Mouse (Mus musculus) MEL (cell line): ENCODE results near the gene Mrrf. TPM values are rescaled to one million over a fixed set of nuclear protein-coding genes. Genes with fewer than 3 reads are reported as not detected.

Source experiments
- DNase-seq: peaks from one replicate; pipeline ENCODE4 v3.0.0; 2011; ENCODE audit warnings: low read depth, low spot score
- H3K27ac ChIP-seq: 2 replicates; pipeline ENCODE4 v1.5.1; 2012; ENCODE audit warnings: low read depth, mild to moderate bottlenecking, control low read depth, low read length, moderate library complexity; ENCODE audit not compliant: control insufficient read depth
- H3K27me3 ChIP-seq, 2 experiments: fragments of 150-350 bp in 1 of 2; sonication (generic) in 1 of 2; 2 replicates each; pipeline ENCODE4 v1.6.1; 2012; ENCODE audit warnings: low read length in 2 of 2, mild to moderate bottlenecking in 2 of 2, improper control_type of control experiment in 1 of 2, moderate library complexity in 1 of 2; ENCODE audit not compliant: insufficient read depth in 2 of 2, control insufficient read depth in 1 of 2
- H3K36me3 ChIP-seq, 2 experiments: 2 replicates each; pipeline ENCODE4 v1.6.1; 2012 to 2014; ENCODE audit warnings: low read length in 2 of 2, improper control_type of control experiment in 1 of 2, inconsistent platforms in 1 of 2, mild to moderate bottlenecking in 1 of 2; ENCODE audit not compliant: insufficient read depth in 2 of 2, control insufficient read depth in 1 of 2
- H3K4me1 ChIP-seq, 2 experiments: fragments of 150-350 bp in 1 of 2; sonication (generic) in 1 of 2; 2 replicates each; pipeline ENCODE4 v1.6.1; 2012; ENCODE audit warnings: low read length in 2 of 2, improper control_type of control experiment in 1 of 2, mild to moderate bottlenecking in 1 of 2; ENCODE audit not compliant: insufficient read depth in 2 of 2, control insufficient read depth in 1 of 2
- H3K4me3 ChIP-seq, 2 experiments: fragments of 150-350 bp in 1 of 2; sonication (generic) in 1 of 2; 2 replicates each; pipeline ENCODE4 v1.5.1; 2012; ENCODE audit warnings: low read depth in 2 of 2, low read length in 2 of 2, mild to moderate bottlenecking in 2 of 2, moderate library complexity in 2 of 2, control low read depth in 1 of 2, improper control_type of control experiment in 1 of 2; ENCODE audit not compliant: control insufficient read depth in 1 of 2, insufficient read depth in 1 of 2
- H3K79me2 ChIP-seq: 2 replicates; pipeline ENCODE4 v1.6.1; 2012; ENCODE audit warnings: mild to moderate bottlenecking, low read length, moderate library complexity; ENCODE audit not compliant: control insufficient read depth, poor library complexity, insufficient read depth
- H3K9ac ChIP-seq: 2 replicates; pipeline ENCODE4 v1.6.1; 2012; ENCODE audit warnings: low read depth, mild to moderate bottlenecking, control low read depth, low read length, moderate library complexity; ENCODE audit not compliant: control insufficient read depth, poor library complexity, severe bottlenecking
- H3K9me3 ChIP-seq: fragments of 150-350 bp; sonication (generic); replicated peaks from 2 replicates; pipeline ENCODE4 v1.6.1; 2012; ENCODE audit warnings: mild to moderate bottlenecking, low read length, improper control_type of control experiment, moderate library complexity; ENCODE audit not compliant: insufficient read depth
- BHLHE40 ChIP-seq: IDR thresholded peaks from 2 replicates; pipeline ENCODE4 v1.6.1; 2012; ENCODE audit warnings: low read depth, mild to moderate bottlenecking, inconsistent platforms, low read length, improper control_type of control experiment, borderline replicate concordance
- CTCF ChIP-seq, 3 experiments: IDR thresholded peaks in 2 of 3; conservative IDR thresholded peaks in 1 of 3; 2 replicates each; pipeline ENCODE4 v1.5.1; 2011 to 2012; ENCODE audit warnings: low read length in 3 of 3, low read depth in 2 of 3, mild to moderate bottlenecking in 2 of 3, improper control_type of control experiment in 1 of 3, inconsistent platforms in 1 of 3, mixed read lengths in 1 of 3, moderate library complexity in 1 of 3; ENCODE audit not compliant: control insufficient read depth in 1 of 3, insufficient read depth in 1 of 3, poor library complexity in 1 of 3, severe bottlenecking in 1 of 3
- ELF1 ChIP-seq: IDR thresholded peaks from 2 replicates; pipeline ENCODE4 v1.6.1; 2014; ENCODE audit warnings: low read depth, mild to moderate bottlenecking, inconsistent platforms, low read length, improper control_type of control experiment, moderate library complexity
- EP300 ChIP-seq, 2 experiments: IDR thresholded peaks; 2 replicates each; pipeline ENCODE4 v1.6.1; 2011; ENCODE audit warnings: improper control_type of control experiment in 2 of 2, low read length in 2 of 2, low read depth in 1 of 2, mild to moderate bottlenecking in 1 of 2
- GABPA ChIP-seq: IDR thresholded peaks from 2 replicates; pipeline ENCODE4 v1.6.1; 2012; ENCODE audit warnings: low read depth, mild to moderate bottlenecking, inconsistent platforms, low read length, improper control_type of control experiment, moderate library complexity
- JUND ChIP-seq: IDR thresholded peaks from 2 replicates; pipeline ENCODE4 v1.6.1; 2011; ENCODE audit warnings: low read depth, mild to moderate bottlenecking, improper control_type of control experiment, low read length
- MAX ChIP-seq: IDR thresholded peaks from 2 replicates; pipeline ENCODE4 v1.6.1; 2011; ENCODE audit warnings: low read length, improper control_type of control experiment
- MAZ ChIP-seq: IDR thresholded peaks from 2 replicates; pipeline ENCODE4 v1.6.1; 2012; ENCODE audit warnings: low read depth, mild to moderate bottlenecking, inconsistent platforms, low read length, improper control_type of control experiment
- MEF2A ChIP-seq: IDR thresholded peaks from 2 replicates; pipeline ENCODE4 v1.6.1; 2014; ENCODE audit warnings: low read depth, mild to moderate bottlenecking, inconsistent platforms, low read length, improper control_type of control experiment; ENCODE audit not compliant: poor library complexity, insufficient replicate concordance, severe bottlenecking; ENCODE audit errors: extremely low read depth
- MYB ChIP-seq: IDR thresholded peaks from 2 replicates; pipeline ENCODE4 v1.6.1; 2011; ENCODE audit warnings: mild to moderate bottlenecking, low read depth, low read length, improper control_type of control experiment
- MYC ChIP-seq: IDR thresholded peaks from 2 replicates; pipeline ENCODE4 v1.6.1; 2011; ENCODE audit warnings: low read depth, mild to moderate bottlenecking, low read length, improper control_type of control experiment, moderate library complexity
- NELFE ChIP-seq: IDR thresholded peaks from 2 replicates; pipeline ENCODE4 v1.6.1; 2011; ENCODE audit warnings: low read depth, low read length, improper control_type of control experiment
- NRF1 ChIP-seq: IDR thresholded peaks from 2 replicates; pipeline ENCODE4 v1.6.1; 2014; ENCODE audit warnings: low read depth, mild to moderate bottlenecking, inconsistent platforms, low read length, improper control_type of control experiment, moderate library complexity; ENCODE audit not compliant: poor library complexity, insufficient read depth, severe bottlenecking
- POLR2A ChIP-seq, 2 experiments: IDR thresholded peaks; 2 replicates each; pipeline ENCODE4 v1.6.1; 2011 to 2012; ENCODE audit warnings: low read length in 2 of 2, mild to moderate bottlenecking in 2 of 2, control low read depth in 1 of 2, improper control_type of control experiment in 1 of 2, low read depth in 1 of 2, moderate library complexity in 1 of 2; ENCODE audit not compliant: control insufficient read depth in 1 of 2, insufficient read depth in 1 of 2, poor library complexity in 1 of 2
- POLR2AphosphoS2 ChIP-seq: IDR thresholded peaks from 2 replicates; pipeline ENCODE4 v1.6.1; 2011; ENCODE audit warnings: low read length, improper control_type of control experiment
- RCOR1 ChIP-seq: IDR thresholded peaks from 2 replicates; pipeline ENCODE4 v1.6.1; 2012; ENCODE audit warnings: low read depth, mild to moderate bottlenecking, inconsistent platforms, low read length, improper control_type of control experiment
- TAL1 ChIP-seq: IDR thresholded peaks from 2 replicates; pipeline ENCODE4 v1.6.1; 2012; ENCODE audit warnings: mild to moderate bottlenecking, inconsistent platforms, low read length, moderate library complexity, mixed read lengths
- TBP ChIP-seq: IDR thresholded peaks from 2 replicates; pipeline ENCODE4 v1.8.0; 2011; ENCODE audit warnings: low read depth, low read length, improper control_type of control experiment
- UBTF ChIP-seq: IDR thresholded peaks from 2 replicates; pipeline ENCODE4 v1.6.1; 2012; ENCODE audit warnings: low read depth, mild to moderate bottlenecking, inconsistent platforms, low read length, improper control_type of control experiment, moderate library complexity, borderline replicate concordance; ENCODE audit not compliant: insufficient read depth
- USF2 ChIP-seq, 2 experiments: IDR thresholded peaks; 2 replicates each; pipeline ENCODE4 v1.6.1; 2011 to 2012; ENCODE audit warnings: improper control_type of control experiment in 2 of 2, low read length in 2 of 2, borderline replicate concordance in 1 of 2, inconsistent platforms in 1 of 2, low read depth in 1 of 2, mild to moderate bottlenecking in 1 of 2; ENCODE audit not compliant: insufficient read depth in 1 of 2
- ZC3H11A ChIP-seq: IDR thresholded peaks from 2 replicates; pipeline ENCODE4 v1.6.1; 2012; ENCODE audit warnings: low read depth, mild to moderate bottlenecking, inconsistent platforms, low read length, improper control_type of control experiment
- ZKSCAN1 ChIP-seq: IDR thresholded peaks from 2 replicates; pipeline ENCODE4 v1.6.1; 2012; ENCODE audit warnings: low read depth, mild to moderate bottlenecking, inconsistent platforms, low read length, improper control_type of control experiment, moderate library complexity
- ZMIZ1 ChIP-seq: IDR thresholded peaks from 2 replicates; pipeline ENCODE4 v1.6.1; 2012; ENCODE audit warnings: low read depth, mild to moderate bottlenecking, inconsistent platforms, low read length, improper control_type of control experiment, moderate library complexity
- polyA plus RNA-seq, 2 experiments: library from polyadenylated mRNA; stranded (reverse) in 1 of 2; unstranded in 1 of 2; fragments of >175 nt in 1 of 2; fragments of >200 nt in 1 of 2; gene quantifications; 2 replicates each; pipeline versions ENCODE4 v1.2.1 to v1.2.4; 2012; ENCODE audit warnings: low replicate concordance in 2 of 2, low read depth in 1 of 2; ENCODE audit not compliant: insufficient read length in 2 of 2, insufficient read depth in 1 of 2, missing spikeins in 1 of 2
- total RNA-seq: library from RNA; depleted of rRNA; stranded (reverse); fragments of 300-350 nt; gene quantifications from 2 replicates; pipeline ENCODE4 v1.2.3, GENCODE M21; 2012

The Mrrf gene
- total and polyA plus RNA-seq, 3 experiments, result 28.0 to 31.2 TPM; not detected in 1

DNA sequence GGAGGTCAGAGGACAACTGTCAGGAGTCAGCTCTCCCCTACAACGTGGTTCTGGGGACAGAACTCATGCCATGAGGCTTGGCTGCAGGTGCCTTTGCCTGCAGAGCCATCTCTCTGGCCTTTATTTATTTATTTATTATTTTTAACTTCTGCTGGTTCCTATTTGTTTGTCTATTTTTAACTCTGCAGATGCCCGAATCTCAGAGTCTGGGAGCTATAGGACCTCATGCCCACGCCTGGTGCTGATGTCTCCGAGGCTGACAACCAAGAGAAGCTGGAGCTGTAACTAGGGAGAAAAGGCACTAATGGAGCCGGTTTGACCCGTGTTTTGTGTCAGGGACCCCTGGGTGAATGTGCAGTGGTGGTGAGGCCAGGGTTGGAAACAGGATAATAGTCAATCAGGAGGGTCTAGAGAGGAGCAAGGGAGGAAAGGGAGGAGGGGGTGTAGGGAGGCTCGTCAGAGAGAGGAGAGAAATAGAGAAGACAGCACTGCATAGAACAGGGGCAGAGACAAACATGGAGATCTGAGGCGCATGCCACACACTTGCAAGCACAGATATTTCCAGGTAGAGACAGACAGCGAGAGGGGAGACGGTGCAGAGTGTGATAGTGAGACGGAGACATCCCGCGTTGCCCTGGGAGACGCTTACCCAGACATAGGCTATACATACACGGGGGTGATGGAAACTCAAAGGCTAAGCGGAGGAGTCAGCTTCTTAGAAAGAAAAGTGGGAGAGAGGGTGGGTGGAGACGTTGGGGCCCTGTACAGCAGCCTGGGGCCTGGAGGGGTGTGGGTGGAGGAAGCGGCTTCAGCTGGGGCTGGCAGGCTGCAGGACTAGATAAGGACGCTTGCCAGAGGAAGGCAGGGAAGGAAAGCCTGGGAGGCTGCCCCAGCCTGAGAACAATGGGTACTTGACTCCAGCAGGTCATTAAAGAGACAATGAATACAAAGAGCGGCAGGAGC, 62.0 kb downstream of the Mrrf start (continued):
- TF ChIP-seq MYB (no peak), MAX (no peak), POLR2AphosphoS2 (no peak), NELFE (no peak), POLR2A (IDR thresholded peaks at IDR 0.05; ENCODE audit: control insufficient read depth in 1 of 2, insufficient read depth in 1 of 2, low read depth in 1 of 2, low read length in 2 of 2, poor library complexity in 1 of 2) (peak in 1 of 2 experiments; percentile 35; a peak in 1 of 4 replicates), USF2 (IDR thresholded peaks at IDR 0.05; ENCODE audit: borderline replicate concordance in 1 of 2, insufficient read depth in 1 of 2, low read depth in 1 of 2, low read length in 2 of 2) (no peak), JUND (no peak), RCOR1 (peak; percentile 69), ELF1 (no peak), CTCF (IDR thresholded peaks at IDR 0.05 in 2 of 3, conservative IDR thresholded peaks at IDR 0.05 in 1 of 3; ENCODE audit: control insufficient read depth in 1 of 3, insufficient read depth in 1 of 3, low read depth in 2 of 3, low read length in 3 of 3, poor library complexity in 1 of 3, severe bottlenecking in 1 of 3) (no peak), TBP (0 out of 2 replicates have a peak, but pooled peaks have one; percentile 14), MAZ (peak; percentile 65; the same call in 1 of the 2 replicates), EP300 (IDR thresholded peaks at IDR 0.05; ENCODE audit: low read depth in 1 of 2, low read length in 2 of 2) (peak; percentile 89 to 91), UBTF (no peak), MEF2A (no peak)

DNA sequence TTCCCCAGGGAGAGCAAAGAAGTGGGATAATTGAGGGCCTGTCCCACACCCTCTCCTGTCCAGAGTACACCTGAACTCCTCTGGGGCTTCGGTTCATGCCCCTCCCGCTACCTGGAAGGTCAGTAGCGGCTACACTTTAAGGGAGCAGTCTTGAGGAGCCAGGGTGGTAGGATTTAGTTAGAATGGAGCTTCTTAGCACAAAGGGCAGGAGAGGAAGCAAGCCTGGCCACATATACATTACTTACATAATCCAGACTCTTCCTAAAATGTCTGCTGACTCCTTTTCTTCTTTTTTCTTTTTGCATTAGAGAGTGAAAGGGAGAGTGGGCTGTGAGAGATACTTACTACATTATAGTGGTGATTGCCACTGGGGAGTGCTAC, 62.7 kb downstream of the Mrrf start:
- TF ChIP-seq GABPA (no peak), TAL1 (no peak), NRF1 (no peak), BHLHE40 (no peak), ZKSCAN1 (no peak), ZMIZ1 (no peak), ZC3H11A (no peak), MYC (no peak)
- no peaks in the 10 kb centered on the region for H3K27me3 ChIP-seq
- no peak for DNase-seq
- H3K9ac ChIP-seq, result peak overlapping the region; percentile 60
- H3K79me2 ChIP-seq, result no peaks in the 10 kb centered on the region; the same call in 1 of the 2 replicates
- H3K4me1 ChIP-seq, result peaks cover 5 to 32% of the 10 kb centered on the region in 2 experiments
- peak overlapping the region; percentile 76 for H3K27ac ChIP-seq
- H3K4me3 ChIP-seq, result peak overlapping the region; percentile 32 to 36
- H3K36me3 ChIP-seq, result peaks cover 0 to 14% of the 10 kb centered on the region in 2 experiments; a peak in 2 of 4 replicates
- H3K9me3 ChIP-seq, result no peaks in the 10 kb centered on the region
